In genomic region chr10:85928499-85929207, GRCm38 (mm10) we compare ENCODE assay signal across 8 mouse cellular contexts. TPM values are rescaled to one million over a fixed set of nuclear protein-coding genes. Genes with fewer than 3 reads are reported as not detected.
A peak's percentile ranks its signal among the peaks of the same experiment; 100 is the strongest.
DNase-seq lines count a peak whose midpoint lies in the region; ATAC-seq and TF ChIP-seq lines count a peak whose summit lies in the region.

No protein-coding gene starts in this region.

- H3K9me3 ChIP-seq in embryonic facial prominence, embryonic 12.5 days, result no peaks in the 10 kb centered on the region
- H3K9me3 ChIP-seq in liver, embryonic 16.5 days (replicated peaks; ENCODE audit: control insufficient read depth, low read length), result no peaks in the 10 kb centered on the region
- H3K9me3 ChIP-seq in neural tube, embryonic 14.5 days (ENCODE audit: control insufficient read depth, low read length), result no peaks in the 10 kb centered on the region

- H3K4me3 ChIP-seq in embryonic facial prominence, embryonic 12.5 days, result peak overlapping the region; percentile 52
- peak overlapping the region; percentile 53 for H3K4me3 ChIP-seq in liver, embryonic 16.5 days (ENCODE audit: low read depth, low read length)
- peak overlapping the region; percentile 43 for H3K4me3 ChIP-seq in neural tube, embryonic 14.5 days (ENCODE audit: low read depth, low read length)
- H3K4me3 ChIP-seq in testis, adult 2 months (ENCODE audit: control insufficient read depth, low read depth, low read length), result peak overlapping the region; percentile 74

- peak; percentile 67; the same call in 1 of the 2 replicates for ATAC-seq in embryonic facial prominence, embryonic 12.5 days (ENCODE audit: insufficient number of reproducible peaks, insufficient read depth, low FRiP score, low TSS enrichment)
- ATAC-seq in liver, embryonic 16.5 days (ENCODE audit: low read depth), result peak; percentile 39; the same call in 1 of the 2 replicates
- ATAC-seq in neural tube, embryonic 14.5 days (ENCODE audit: low read depth), result peak; percentile 94

- H3K4me1 ChIP-seq in embryonic facial prominence, embryonic 12.5 days, result 0 out of 2 replicates have a peak, but pooled peaks cover 7% of the 10 kb centered on the region
- H3K4me1 ChIP-seq in liver, embryonic 16.5 days (ENCODE audit: control insufficient read depth, low read depth, low read length), result no peaks in the 10 kb centered on the region; the same call in none of the 2 replicates
- H3K4me1 ChIP-seq in neural tube, embryonic 14.5 days (ENCODE audit: control insufficient read depth, insufficient read depth, low read length), result peaks cover 11% of the 10 kb centered on the region; the same call in 1 of the 2 replicates
- H3K4me1 ChIP-seq in testis, adult 2 months (ENCODE audit: control insufficient read depth, insufficient read depth, low read length), result peaks cover 5% of the 10 kb centered on the region

- peak overlapping the region; percentile 34 for H3K9ac ChIP-seq in embryonic facial prominence, embryonic 12.5 days
- H3K9ac ChIP-seq in liver, embryonic 16.5 days (ENCODE audit: low read depth, low read length), result no peak overlapping the region
- peak overlapping the region; percentile 47 for H3K9ac ChIP-seq in neural tube, embryonic 14.5 days (replicated peaks; ENCODE audit: low read depth, low read length)

- WGBS in embryonic facial prominence, embryonic 12.5 days, result 1% methylated on average over 62 of the region's 63 CpGs
- 2% methylated on average over 63 of the region's 63 CpGs for WGBS in liver, embryonic 16.5 days (ENCODE audit: insufficient replicate concordance)
- 1% methylated on average over 63 of the region's 63 CpGs for WGBS in neural tube, embryonic 14.5 days

- TF ChIP-seq CTCF in testis, adult 2 months (IDR thresholded peaks at IDR 0.05; ENCODE audit: control insufficient read depth, insufficient read depth, insufficient replicate concordance, low read depth, low read length), result peak; percentile 80

- peaks cover 24% of the 10 kb centered on the region for H3K27me3 ChIP-seq in embryonic facial prominence, embryonic 12.5 days
- H3K27me3 ChIP-seq in liver, embryonic 16.5 days (ENCODE audit: control insufficient read depth, insufficient read depth, low read depth, low read length), result peaks cover 26% of the 10 kb centered on the region
- H3K27me3 ChIP-seq in neural tube, embryonic 14.5 days (ENCODE audit: control insufficient read depth, insufficient read depth, low read length), result 0 out of 2 replicates have a peak, but pooled peaks cover 6% of the 10 kb centered on the region
- H3K27me3 ChIP-seq in testis, adult 2 months (ENCODE audit: control insufficient read depth, insufficient read depth, low read length), result no peaks in the 10 kb centered on the region

- intact Hi-C loops in heart, postnatal 14 days (cut with DNase I), result no loop called here

- TF ChIP-seq POLR2A in testis, adult 2 months (IDR thresholded peaks at IDR 0.05; ENCODE audit: control insufficient read depth, low read depth, low read length), result 0 out of 2 replicates have a peak, but pooled peaks have one; percentile 15

- H3K27ac ChIP-seq in embryonic facial prominence, embryonic 12.5 days, result no peak overlapping the region
- no peak overlapping the region for H3K27ac ChIP-seq in liver, embryonic 16.5 days (ENCODE audit: low read length)
- H3K27ac ChIP-seq in neural tube, embryonic 14.5 days (ENCODE audit: low read depth, low read length), result no peak overlapping the region
- H3K27ac ChIP-seq in testis, adult 2 months (ENCODE audit: control insufficient read depth, insufficient read depth, low read depth, low read length), result peak overlapping the region; percentile 25; the same call in 1 of the 2 replicates

- peak overlapping the region; percentile 94 for H3K4me2 ChIP-seq in embryonic facial prominence, embryonic 12.5 days (replicated peaks)
- peak overlapping the region; percentile 78 for H3K4me2 ChIP-seq in liver, embryonic 16.5 days (ENCODE audit: low read depth, low read length)
- peak overlapping the region; percentile 87 for H3K4me2 ChIP-seq in neural tube, embryonic 14.5 days (ENCODE audit: low read depth, low read length)

- peak; percentile 13 for DNase-seq in 3134 (ENCODE audit: extremely low read depth, insufficient read length, low spot score)
- DNase-seq in adrenal gland, postnatal 25 days, result peak; percentile 65
- DNase-seq in heart, postnatal 14 days, result peak; percentile 45 to 51
- peak; percentile 65 for DNase-seq in layer of hippocampus, adult 11-12 months (ENCODE audit: low spot score)

- H3K36me3 ChIP-seq in embryonic facial prominence, embryonic 12.5 days, result no peaks in the 10 kb centered on the region
- no peaks in the 10 kb centered on the region for H3K36me3 ChIP-seq in liver, embryonic 16.5 days (ENCODE audit: control insufficient read depth, insufficient read depth)
- H3K36me3 ChIP-seq in neural tube, embryonic 14.5 days (ENCODE audit: control insufficient read depth, insufficient read depth, low read length), result no peaks in the 10 kb centered on the region
- H3K36me3 ChIP-seq in testis, adult 2 months (ENCODE audit: control insufficient read depth, insufficient read depth, low read length), result no peaks in the 10 kb centered on the region

RNA-seq across cellular contexts. Expression of gene Ascl4, which starts 1.2 kb away (rescaled TPM):
- not detected in 2 replicates for total RNA-seq in adrenal gland, postnatal 25 days (2021)
- 0.83 and 0.94 TPM in 2 replicates for polyA plus RNA-seq in embryonic facial prominence, embryonic 12.5 days (2016; fragmentation: Nextera tagmentation; extraction: Ambion mirVana)
- total RNA-seq in heart, postnatal 14 days (2021), result not detected
- polyA plus RNA-seq in liver, embryonic 16.5 days (2015; fragmentation: Nextera tagmentation; extraction: Ambion mirVana), result not detected in 2 replicates
- polyA plus RNA-seq in neural tube, embryonic 14.5 days (2014; fragmentation: Nextera tagmentation; extraction: Ambion mirVana), result 0.23 and 0.30 TPM in 2 replicates
- 0.14 TPM in 1 of 2 replicates, not detected in the other for polyA plus RNA-seq in testis, adult 2 months (2012; rRNA removed)

RNA-seq across cellular contexts. Expression of gene Prdm4, which starts 11.7 kb away (rescaled TPM):
- total RNA-seq in adrenal gland, postnatal 25 days (2021), result 15.5 and 16.1 TPM in 2 replicates
- polyA plus RNA-seq in embryonic facial prominence, embryonic 12.5 days (2016; fragmentation: Nextera tagmentation; extraction: Ambion mirVana), result 30.3 and 30.8 TPM in 2 replicates
- total RNA-seq in heart, postnatal 14 days (2021), result 10 to 100 TPM; 11.3 to 15.6 TPM
- 3.8 and 4.1 TPM in 2 replicates for polyA plus RNA-seq in liver, embryonic 16.5 days (2015; fragmentation: Nextera tagmentation; extraction: Ambion mirVana)
- polyA plus RNA-seq in neural tube, embryonic 14.5 days (2014; fragmentation: Nextera tagmentation; extraction: Ambion mirVana), result 29.7 and 33.6 TPM in 2 replicates
- 47.3 and 48.5 TPM in 2 replicates for polyA plus RNA-seq in testis, adult 2 months (2012; rRNA removed)

RNA-seq across cellular contexts. Expression of gene Rtcb, which starts 29.0 kb away (rescaled TPM):
- 106 and 127 TPM in 2 replicates for total RNA-seq in adrenal gland, postnatal 25 days (2021)
- 215 and 219 TPM in 2 replicates for polyA plus RNA-seq in embryonic facial prominence, embryonic 12.5 days (2016; fragmentation: Nextera tagmentation; extraction: Ambion mirVana)
- 10 to 100 TPM; 71.2 to 73.5 TPM for total RNA-seq in heart, postnatal 14 days (2021)
- polyA plus RNA-seq in liver, embryonic 16.5 days (2015; fragmentation: Nextera tagmentation; extraction: Ambion mirVana), result 61.2 and 65.3 TPM in 2 replicates
- polyA plus RNA-seq in neural tube, embryonic 14.5 days (2014; fragmentation: Nextera tagmentation; extraction: Ambion mirVana), result 142 and 159 TPM in 2 replicates
- 27.2 and 30.1 TPM in 2 replicates for polyA plus RNA-seq in testis, adult 2 months (2012; rRNA removed)

Comparison
In these comparisons a context has a peak if more than half of its experiments do, and no peak if none do; other contexts are left out.
1. DNase-seq: peak in every context shown above with its lines; median percentile 65 in adrenal gland, postnatal 25 days; 65 in layer of hippocampus, adult 11-12 months; 48 in heart, postnatal 14 days; 13 in 3134.
2. ATAC-seq: peak in every context shown above with its lines; median percentile 94 in neural tube, embryonic 14.5 days; 67 in embryonic facial prominence, embryonic 12.5 days; 39 in liver, embryonic 16.5 days.